Comparison of ENCODE assay signal across 12 mouse cellular contexts in the genomic region with DNA sequence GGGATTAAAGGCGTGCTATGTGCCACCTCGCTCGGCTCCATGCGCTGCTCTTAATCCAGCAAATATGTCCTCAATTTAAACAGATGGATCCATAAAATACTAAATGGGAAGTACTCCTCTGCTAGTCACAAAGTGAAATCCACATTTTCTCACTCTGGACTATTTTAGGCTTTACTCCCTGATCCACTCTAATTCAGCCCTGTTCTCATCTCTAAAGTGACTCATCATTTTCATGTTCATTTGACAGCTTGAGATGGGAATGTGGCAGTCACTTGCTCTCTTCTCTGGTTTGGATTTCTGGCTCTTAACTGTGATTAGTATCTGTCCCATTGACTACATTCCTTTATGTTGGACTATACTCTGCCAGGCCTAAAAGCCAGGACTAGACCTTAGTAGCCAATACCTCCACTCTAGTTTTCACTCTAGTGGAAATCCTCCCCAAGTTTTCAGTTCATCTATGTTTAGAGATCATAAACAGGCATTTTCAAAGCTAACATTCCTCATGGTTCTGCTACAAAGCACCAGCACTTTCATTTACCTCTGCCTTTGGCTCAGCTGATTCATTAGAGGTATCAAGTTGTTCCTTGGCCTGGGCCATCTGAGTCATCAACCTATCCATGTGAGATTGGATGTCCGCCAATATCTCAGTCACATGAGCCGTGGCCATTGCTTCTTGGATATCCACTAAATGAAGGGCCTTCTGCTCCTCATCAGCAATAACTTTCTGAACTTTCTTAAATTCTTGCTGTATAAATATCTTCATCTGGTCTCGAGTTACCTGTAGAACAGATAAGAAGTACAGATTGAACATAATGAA. TPM values are rescaled to one million over a fixed set of nuclear protein-coding genes. Genes with fewer than 3 reads are reported as not detected.
DNase-seq lines count a peak whose midpoint lies in the region; ATAC-seq and TF ChIP-seq lines count a peak whose summit lies in the region.
"Had no signal": no experiment of that assay in that cellular context is flagged by ENCODE, and none has a peak within 500 bp of the region (broad histone marks: within the 10 kb centered on the region; RNA-seq: fewer than 3 reads in every experiment).

No protein-coding gene starts in this region.

- no peak for TF ChIP-seq CTCF in cerebellum, adult 2 months (IDR thresholded peaks at IDR 0.05; ENCODE audit: borderline replicate concordance, insufficient read depth, low read depth, low read length)

- no peak for TF ChIP-seq POLR2A in cerebellum, adult 2 months (IDR thresholded peaks at IDR 0.05; ENCODE audit: borderline replicate concordance, insufficient read depth, low read length)

- H3K27me3 ChIP-seq in kidney, embryonic 16.5 days (ENCODE audit: insufficient read depth, low read length): no peaks in the 10 kb centered on the region
- no peaks in the 10 kb centered on the region for H3K27me3 ChIP-seq in cerebellum, adult 2 months (ENCODE audit: control insufficient read depth, insufficient read depth, low read length)
- H3K27me3 ChIP-seq: embryonic facial prominence, embryonic 13.5 days; liver, embryonic 12.5 days; neural tube, embryonic 12.5 days had no signal

- no peaks in the 10 kb centered on the region for H3K9me3 ChIP-seq in kidney, embryonic 16.5 days (ENCODE audit: low read length)
- H3K9me3 ChIP-seq: embryonic facial prominence, embryonic 13.5 days; liver, embryonic 12.5 days; neural tube, embryonic 12.5 days had no signal

- H3K27ac ChIP-seq in kidney, embryonic 16.5 days (ENCODE audit: low read length): no peak overlapping the region
- no peak overlapping the region for H3K27ac ChIP-seq in cerebellum, adult 2 months (ENCODE audit: insufficient read depth, low read length)
- H3K27ac ChIP-seq: embryonic facial prominence, embryonic 13.5 days; liver, embryonic 12.5 days; neural tube, embryonic 12.5 days had no signal

- H3K4me1 ChIP-seq in kidney, embryonic 16.5 days (ENCODE audit: insufficient read depth, low read length): no peaks in the 10 kb centered on the region
- no peaks in the 10 kb centered on the region for H3K4me1 ChIP-seq in cerebellum, adult 2 months (ENCODE audit: control insufficient read depth, insufficient read depth, low read length)
- H3K4me1 ChIP-seq: embryonic facial prominence, embryonic 13.5 days; liver, embryonic 12.5 days; neural tube, embryonic 12.5 days had no signal

- ATAC-seq in kidney, embryonic 16.5 days (ENCODE audit: low FRiP score, low TSS enrichment): no peak
- ATAC-seq in CD4-positive, CD25-positive, alpha-beta regulatory T cell, adult 4 months: no peak
- ATAC-seq: liver, embryonic 12.5 days had no signal

- DNase-seq in kidney, adult 11 months: peak; percentile 68
- DNase-seq in Muller cell, postnatal 12 days (ENCODE audit: inconsistent ontology term): peak; percentile 78
- peak; percentile 45 to 80 for DNase-seq in cerebellum, adult 2 months
- peak; percentile 72 to 73 for DNase-seq in kidney, postnatal 25 days
- no peak for DNase-seq in heart, postnatal 25 days (ENCODE audit: low spot score)
- DNase-seq in lung, postnatal 14 days: no peak
- DNase-seq: heart, postnatal 10 days had no signal

- no peak overlapping the region for H3K9ac ChIP-seq in kidney, embryonic 16.5 days (replicated peaks; ENCODE audit: low read length)
- H3K9ac ChIP-seq: embryonic facial prominence, embryonic 13.5 days; liver, embryonic 12.5 days; neural tube, embryonic 12.5 days had no signal

- intact Hi-C loops in heart, postnatal 25 days (cut with DNase I): no loop called here

- H3K36me3 ChIP-seq in kidney, embryonic 16.5 days (ENCODE audit: insufficient read depth, low read length): peaks cover 12% of the 10 kb centered on the region; the same call in 1 of the 2 replicates

- 93% methylated on average over 7 of the region's 7 CpGs for WGBS in kidney, embryonic 16.5 days
- WGBS in cerebellum, adult 2 months: 84% methylated on average over 7 of the region's 7 CpGs

- H3K4me3 ChIP-seq in kidney, embryonic 16.5 days (ENCODE audit: low read length): no peak overlapping the region
- H3K4me3 ChIP-seq in cerebellum, adult 2 months (replicated peaks; ENCODE audit: insufficient read depth, low read depth, low read length): no peak overlapping the region
- H3K4me3 ChIP-seq: embryonic facial prominence, embryonic 13.5 days; liver, embryonic 12.5 days; neural tube, embryonic 12.5 days had no signal

- no peak overlapping the region for H3K4me2 ChIP-seq in kidney, embryonic 16.5 days (replicated peaks; ENCODE audit: low read depth, low read length)
- H3K4me2 ChIP-seq: embryonic facial prominence, embryonic 13.5 days; liver, embryonic 12.5 days; neural tube, embryonic 12.5 days had no signal

RNA-seq across cellular contexts. Expression of a gene that starts 50.5 kb away (rescaled TPM):
- polyA plus RNA-seq in kidney, embryonic 16.5 days (2015; fragmentation: Nextera tagmentation; extraction: Ambion mirVana): 22.6 and 23.4 TPM in 2 replicates
- polyA plus RNA-seq in cerebellum, adult 2 months (2012; rRNA removed): 105 and 107 TPM in 2 replicates
- total RNA-seq in heart, postnatal 25 days (2021): 10 to 100 TPM; 24.7 to 28.2 TPM
- polyA plus RNA-seq in CD4-positive, CD25-positive, alpha-beta regulatory T cell, adult 4 months (2017; shearing (Covaris generic)): 10 to 100 TPM in 1 of 2 experiments, 1 to 10 TPM in 1; 8.1 to 10.6 TPM

Comparison
In these comparisons a context has a peak if more than half of its experiments do, and no peak if none do; other contexts are left out.
1. DNase-seq: peak in kidney, adult 11 months (single experiment), Muller cell, postnatal 12 days (single experiment), cerebellum, adult 2 months (2 of 2) and kidney, postnatal 25 days (2 of 2); none in heart, postnatal 25 days (single experiment) and lung, postnatal 14 days (single experiment).